Mouse (Mus musculus) heart, adult 2 months (tissue): ENCODE results near the gene Gsta2.

Source experiments
- CTCF ChIP-seq: fragments of 200-600 bp; IDR thresholded peaks from 2 replicates; pipeline ENCODE4 v1.8.1; 2022; ENCODE audit warnings: antibody characterized with exemption, mild to moderate bottlenecking, moderate library complexity
- POLR2A ChIP-seq: fragments of 200-500 bp; IDR thresholded peaks from 2 replicates; pipeline ENCODE4 v1.6.1; 2011; ENCODE audit warnings: mild to moderate bottlenecking, low read depth, low read length, control low read depth; ENCODE audit not compliant: insufficient read depth

GRCm38 (mm10) chr9:78395630-78396351, 40.2 kb upstream of the Gsta2 start, which contains the start of gene Ddx43:
- no peak for TF ChIP-seq CTCF
- TF ChIP-seq POLR2A: no peak
